Mouse (Mus musculus): Measurements from ENCODE around the gene Rimklb.

- TF ChIP-seq MAX (IDR thresholded peaks at IDR 0.05) (no peak), CTCF (IDR thresholded peaks at IDR 0.05; ENCODE audit: control insufficient read depth, insufficient read depth, insufficient read length) (no peak), MYOG (IDR thresholded peaks at IDR 0.05; ENCODE audit: control insufficient read depth, extremely low read depth, insufficient read length) (no peak), CEBPB (IDR thresholded peaks at IDR 0.05; ENCODE audit: low read depth) (no peak), USF1 (IDR thresholded peaks at IDR 0.05; ENCODE audit: low read depth) (no peak)
These were observed at the start of gene Rimklb for GRCm38 (mm10) chr6:122498661-122499060.
